Mouse (Mus musculus) MEL (cell line): ENCODE results near the gene Neu1.

ENCODE experiments used
- BHLHE40 ChIP-seq: IDR thresholded peaks from 2 replicates; pipeline ENCODE4 v1.6.1; 2012; ENCODE audit warnings: low read depth, mild to moderate bottlenecking, inconsistent platforms, low read length, improper control_type of control experiment, borderline replicate concordance
- CTCF ChIP-seq, 3 experiments: IDR thresholded peaks in 2 of 3; conservative IDR thresholded peaks in 1 of 3; 2 replicates each; pipeline ENCODE4 v1.5.1; 2011 to 2012; ENCODE audit warnings: low read length in 3 of 3, low read depth in 2 of 3, mild to moderate bottlenecking in 2 of 3, improper control_type of control experiment in 1 of 3, inconsistent platforms in 1 of 3, mixed read lengths in 1 of 3, moderate library complexity in 1 of 3; ENCODE audit not compliant: control insufficient read depth in 1 of 3, insufficient read depth in 1 of 3, poor library complexity in 1 of 3, severe bottlenecking in 1 of 3
- EP300 ChIP-seq, 2 experiments: IDR thresholded peaks; 2 replicates each; pipeline ENCODE4 v1.6.1; 2011; ENCODE audit warnings: improper control_type of control experiment in 2 of 2, low read length in 2 of 2, low read depth in 1 of 2, mild to moderate bottlenecking in 1 of 2
- GATA1 ChIP-seq: IDR thresholded peaks from 2 replicates; pipeline ENCODE4 v1.6.1; 2011; ENCODE audit warnings: low read depth, low read length, improper control_type of control experiment
- NELFE ChIP-seq: IDR thresholded peaks from 2 replicates; pipeline ENCODE4 v1.6.1; 2011; ENCODE audit warnings: low read depth, low read length, improper control_type of control experiment
- POLR2A ChIP-seq, 2 experiments: IDR thresholded peaks; 2 replicates each; pipeline ENCODE4 v1.6.1; 2011 to 2012; ENCODE audit warnings: low read length in 2 of 2, mild to moderate bottlenecking in 2 of 2, control low read depth in 1 of 2, improper control_type of control experiment in 1 of 2, low read depth in 1 of 2, moderate library complexity in 1 of 2; ENCODE audit not compliant: control insufficient read depth in 1 of 2, insufficient read depth in 1 of 2, poor library complexity in 1 of 2
- RCOR1 ChIP-seq: IDR thresholded peaks from 2 replicates; pipeline ENCODE4 v1.6.1; 2012; ENCODE audit warnings: low read depth, mild to moderate bottlenecking, inconsistent platforms, low read length, improper control_type of control experiment

DNA sequence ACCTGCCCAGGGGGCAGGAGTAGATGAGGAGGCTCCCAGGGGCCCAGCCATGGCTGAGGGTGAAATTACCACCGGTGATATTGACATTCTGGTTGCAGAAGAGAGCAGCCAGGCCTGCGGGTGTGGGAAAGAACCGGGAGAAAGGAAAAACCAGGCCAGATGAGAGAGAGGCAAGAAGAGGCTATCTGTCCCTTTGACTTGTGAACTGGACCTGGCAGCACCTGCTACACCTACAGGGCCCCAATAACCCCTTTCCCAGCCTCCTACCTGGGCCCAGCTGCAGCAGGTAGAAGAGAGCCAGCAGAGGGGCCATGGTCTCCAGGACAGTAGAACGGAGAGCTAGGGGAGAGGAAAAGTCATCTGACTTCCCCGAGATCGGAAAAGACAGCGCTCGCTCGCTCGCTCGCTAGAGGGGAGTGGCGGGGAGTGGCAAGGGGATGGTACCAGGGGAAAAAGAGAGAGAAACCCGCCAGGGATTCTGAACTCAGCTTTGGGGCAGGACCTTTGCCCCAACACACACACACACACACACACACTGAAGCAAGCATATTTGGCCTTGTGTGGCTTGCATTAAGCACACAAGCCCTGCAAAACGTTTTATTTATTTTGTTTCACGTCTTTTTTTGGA is 49.3 kb upstream of the Neu1 start, which contains the start of gene Gm20547:
- TF ChIP-seq EP300 (IDR thresholded peaks at IDR 0.05; ENCODE audit: low read depth in 1 of 2, low read length in 2 of 2) = no peak
- TF ChIP-seq RCOR1 = no peak
- TF ChIP-seq CTCF (IDR thresholded peaks at IDR 0.05 in 2 of 3, conservative IDR thresholded peaks at IDR 0.05 in 1 of 3; ENCODE audit: control insufficient read depth in 1 of 3, insufficient read depth in 1 of 3, low read depth in 2 of 3, low read length in 3 of 3, poor library complexity in 1 of 3, severe bottlenecking in 1 of 3) = no peak
- TF ChIP-seq BHLHE40 = no peak
- no peak for TF ChIP-seq NELFE
- no peak for TF ChIP-seq GATA1
- TF ChIP-seq POLR2A (IDR thresholded peaks at IDR 0.05; ENCODE audit: control insufficient read depth in 1 of 2, insufficient read depth in 1 of 2, low read depth in 1 of 2, low read length in 2 of 2, poor library complexity in 1 of 2) = no peak
